Comparison of ENCODE assay signal across 8 mouse cellular contexts in the genomic region with DNA sequence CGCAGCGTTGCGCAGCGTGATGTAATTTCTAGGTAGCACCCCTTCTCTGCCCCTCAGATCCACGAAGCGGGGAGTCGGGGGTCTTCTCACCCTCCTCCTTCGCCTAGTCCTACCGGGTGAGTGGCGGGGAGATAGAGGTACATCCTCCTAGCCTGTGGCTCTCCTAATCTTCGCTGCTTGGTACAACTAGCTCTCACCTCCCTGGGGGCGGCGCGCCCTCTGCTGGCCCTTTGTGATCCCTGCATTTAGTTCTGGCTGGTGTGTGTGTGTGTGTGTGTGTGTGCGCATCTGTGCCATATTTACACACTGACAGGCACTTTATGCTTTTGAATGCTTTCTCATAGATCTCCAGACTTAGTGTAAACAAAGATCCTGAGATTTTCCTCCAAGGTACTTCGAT. TPM values are rescaled to one million over a fixed set of nuclear protein-coding genes. Genes with fewer than 3 reads are reported as not detected.
DNase-seq lines count a peak whose midpoint lies in the region; ATAC-seq lines count a peak whose summit lies in the region.

No protein-coding gene starts in this region.

- DNase-seq in 416B (ENCODE audit: low read depth) = peak; percentile 62
- DNase-seq in brain, adult 2 months (ENCODE audit: low read depth, low spot score) = peak; percentile 94
- peak; percentile 91 for DNase-seq in kidney, postnatal 10 days
- DNase-seq in liver, embryonic 11.5 days (ENCODE audit: low spot score) = peak; percentile 82
- DNase-seq in neural tube, embryonic 10.5 days (ENCODE audit: extremely low spot score, low spot score) = peak; percentile 90

- H3K4me2 ChIP-seq in heart, embryonic 12.5 days = peak overlapping the region; percentile 91
- H3K4me2 ChIP-seq in liver, embryonic 11.5 days = peak overlapping the region; percentile 85
- H3K4me2 ChIP-seq in stomach, embryonic 15.5 days = peak overlapping the region; percentile 97

- peak; percentile 65 for ATAC-seq in erythroblast, adult 5-6 weeks (replicated peaks; ENCODE audit: low FRiP score, poor library complexity, severe bottlenecking)
- ATAC-seq in heart, embryonic 12.5 days (ENCODE audit: insufficient number of reproducible peaks, low FRiP score) = peak; percentile 50
- ATAC-seq in liver, embryonic 11.5 days (replicated peaks; ENCODE audit: low FRiP score) = peak; percentile 46; the same call in 1 of the 2 replicates
- peak; percentile 47; the same call in 1 of the 2 replicates for ATAC-seq in stomach, embryonic 15.5 days (ENCODE audit: insufficient read depth, low FRiP score, low read depth)

- H3K27me3 ChIP-seq in heart, embryonic 12.5 days (replicated peaks) = peaks cover 4% of the 10 kb centered on the region; the same call in 1 of the 2 replicates
- H3K27me3 ChIP-seq in liver, embryonic 11.5 days (replicated peaks; ENCODE audit: control insufficient read depth, insufficient read depth, low read length) = peaks cover 53% of the 10 kb centered on the region
- H3K27me3 ChIP-seq in stomach, embryonic 15.5 days (replicated peaks) = peaks cover 30% of the 10 kb centered on the region

- H3K9ac ChIP-seq in heart, embryonic 12.5 days = peak overlapping the region; percentile 82; the same call in 1 of the 2 replicates
- no peak overlapping the region for H3K9ac ChIP-seq in liver, embryonic 11.5 days (ENCODE audit: low read depth, low read length)
- no peak overlapping the region for H3K9ac ChIP-seq in stomach, embryonic 15.5 days

- peaks cover 29% of the 10 kb centered on the region for H3K4me1 ChIP-seq in heart, embryonic 12.5 days (replicated peaks)
- H3K4me1 ChIP-seq in liver, embryonic 11.5 days (replicated peaks; ENCODE audit: control insufficient read depth, insufficient read depth, low read length) = peaks cover 3% of the 10 kb centered on the region; the same call in 1 of the 2 replicates
- peaks cover 15% of the 10 kb centered on the region for H3K4me1 ChIP-seq in stomach, embryonic 15.5 days

- H3K4me3 ChIP-seq in heart, embryonic 12.5 days = peak overlapping the region; percentile 76
- no peak overlapping the region; the same call in 1 of the 2 replicates for H3K4me3 ChIP-seq in liver, embryonic 11.5 days (ENCODE audit: low read depth, low read length)
- H3K4me3 ChIP-seq in stomach, embryonic 15.5 days (replicated peaks) = peak overlapping the region; percentile 62

- 0 out of 2 replicates have a peak overlapping the region, but pooled peaks have one; percentile 84 for H3K27ac ChIP-seq in heart, embryonic 12.5 days (ENCODE audit: poor library complexity, severe bottlenecking)
- H3K27ac ChIP-seq in liver, embryonic 11.5 days (ENCODE audit: low read depth, low read length) = no peak overlapping the region
- H3K27ac ChIP-seq in stomach, embryonic 15.5 days = no peak overlapping the region

- H3K36me3 ChIP-seq in heart, embryonic 12.5 days = no peaks in the 10 kb centered on the region
- no peaks in the 10 kb centered on the region for H3K36me3 ChIP-seq in liver, embryonic 11.5 days (ENCODE audit: control insufficient read depth, insufficient read depth, low read length)
- H3K36me3 ChIP-seq in stomach, embryonic 15.5 days = no peaks in the 10 kb centered on the region

- H3K9me3 ChIP-seq in heart, embryonic 12.5 days (replicated peaks) = peaks cover 5% of the 10 kb centered on the region
- no peaks in the 10 kb centered on the region for H3K9me3 ChIP-seq in liver, embryonic 11.5 days (ENCODE audit: control insufficient read depth, low read length)
- no peaks in the 10 kb centered on the region for H3K9me3 ChIP-seq in stomach, embryonic 15.5 days

- 2% methylated on average over 12 of the region's 16 CpGs for WGBS in heart, embryonic 12.5 days
- WGBS in liver, embryonic 11.5 days = 3% methylated on average over 16 of the region's 16 CpGs
- WGBS in stomach, embryonic 15.5 days = under 1% methylated on average over 16 of the region's 16 CpGs

RNA-seq across cellular contexts. Expression of gene Nog, which starts 1.3 kb away (rescaled TPM):
- total RNA-seq in erythroblast, adult 5-6 weeks (2015; ENCODE audit: low replicate concordance) = not detected in 2 replicates
- not detected in 2 replicates for total RNA-seq in erythroblast, adult 5-6 weeks (2017; ENCODE audit: low replicate concordance)
- 1.1 and 1.7 TPM in 2 replicates for polyA plus RNA-seq in heart, embryonic 12.5 days (2016; fragmentation: Nextera tagmentation; extraction: Ambion mirVana)
- polyA plus RNA-seq in liver, embryonic 11.5 days (2014; fragmentation: Nextera tagmentation; extraction: Ambion mirVana) = 0.36 and 0.38 TPM in 2 replicates
- polyA plus RNA-seq in stomach, embryonic 15.5 days (2015; fragmentation: Nextera tagmentation; extraction: Ambion mirVana) = 1.7 and 2.4 TPM in 2 replicates
